Mouse (Mus musculus): ENCODE results near the gene Dhx30. TPM values are rescaled to one million over a fixed set of nuclear protein-coding genes. Genes with fewer than 3 reads are reported as not detected.

Dhx30 gene
- polyA plus RNA-seq, 1 experiment from 2014 or later: 37.7 TPM

- TF ChIP-seq CTCF (IDR thresholded peaks at IDR 0.05; ENCODE audit: low read depth): no peak
- no peak for ATAC-seq
- Histone ChIP-seq H3K9me3 (ENCODE audit: control insufficient read depth) (no peaks in the 10 kb centered on the region), H3K4me1 (replicated peaks; ENCODE audit: control insufficient read depth, insufficient read depth, low read length) (no peaks in the 10 kb centered on the region), H3K27ac (ENCODE audit: low read depth, low read length) (no peak overlapping the region), H3K36me3 (ENCODE audit: control insufficient read depth, insufficient read depth) (peaks cover 34% of the 10 kb centered on the region), H3K27me3 (replicated peaks; ENCODE audit: control insufficient read depth, insufficient read depth, low read length) (no peaks in the 10 kb centered on the region), H3K4me2 (replicated peaks; ENCODE audit: low read depth) (no peak overlapping the region), H3K9ac (ENCODE audit: low read depth, low read length) (no peak overlapping the region), H3K4me3 (ENCODE audit: low read depth, low read length) (no peak overlapping the region)
- WGBS: 84% methylated on average over 4 of the region's 4 CpGs
These were observed 21.5 kb upstream of the Dhx30 start for GRCm38 (mm10) chr9:110139119-110139518.

- H3K27me3 ChIP-seq (replicated peaks; ENCODE audit: control insufficient read depth, insufficient read depth, low read length): no peaks in the 10 kb centered on the region
- H3K27ac ChIP-seq (ENCODE audit: low read depth, low read length): no peak overlapping the region
- no peak overlapping the region for H3K4me2 ChIP-seq (replicated peaks; ENCODE audit: low read depth)
- H3K36me3 ChIP-seq (ENCODE audit: control insufficient read depth, insufficient read depth): peaks cover 16% of the 10 kb centered on the region
- peak; percentile 52; the same call in 1 of the 2 replicates for TF ChIP-seq CTCF (IDR thresholded peaks at IDR 0.05; ENCODE audit: low read depth)
- H3K9me3 ChIP-seq (ENCODE audit: control insufficient read depth): no peaks in the 10 kb centered on the region
- H3K4me1 ChIP-seq (replicated peaks; ENCODE audit: control insufficient read depth, insufficient read depth, low read length): no peaks in the 10 kb centered on the region
- ATAC-seq: no peak
- no peak overlapping the region for H3K9ac ChIP-seq (ENCODE audit: low read depth, low read length)
- H3K4me3 ChIP-seq (ENCODE audit: low read depth, low read length): no peak overlapping the region
- WGBS: 69% methylated on average over 5 of the region's 5 CpGs
These were observed 16.5 kb upstream of the Dhx30 start for GRCm38 (mm10) chr9:110134176-110134575.

GRCm38 (mm10) chr9:110132921-110133320, 15.3 kb upstream of the Dhx30 start:
- Histone ChIP-seq H3K4me1 (replicated peaks; ENCODE audit: control insufficient read depth, insufficient read depth, low read length) (no peaks in the 10 kb centered on the region), H3K9me3 (ENCODE audit: control insufficient read depth) (no peaks in the 10 kb centered on the region), H3K4me3 (ENCODE audit: low read depth, low read length) (peak overlapping the region; percentile 72), H3K27ac (ENCODE audit: low read depth, low read length) (no peak overlapping the region), H3K27me3 (replicated peaks; ENCODE audit: control insufficient read depth, insufficient read depth, low read length) (no peaks in the 10 kb centered on the region), H3K4me2 (replicated peaks; ENCODE audit: low read depth) (peak overlapping the region; percentile 74), H3K36me3 (ENCODE audit: control insufficient read depth, insufficient read depth) (peaks cover 16% of the 10 kb centered on the region), H3K9ac (ENCODE audit: low read depth, low read length) (no peak overlapping the region)
- TF ChIP-seq CTCF (IDR thresholded peaks at IDR 0.05; ENCODE audit: low read depth): no peak
- WGBS: 42% methylated on average over 6 of the region's 6 CpGs
- no peak for ATAC-seq

GRCm38 (mm10) chr9:110132201-110132605, 14.6 kb upstream of the Dhx30 start:
- Histone ChIP-seq H3K27me3 (replicated peaks; ENCODE audit: control insufficient read depth, insufficient read depth, low read length) (no peaks in the 10 kb centered on the region), H3K4me3 (ENCODE audit: low read depth, low read length) (peak overlapping the region; percentile 72), H3K36me3 (ENCODE audit: control insufficient read depth, insufficient read depth) (peaks cover 15% of the 10 kb centered on the region), H3K9ac (ENCODE audit: low read depth, low read length) (peak overlapping the region; percentile 72), H3K4me2 (replicated peaks; ENCODE audit: low read depth) (peak overlapping the region; percentile 74), H3K9me3 (ENCODE audit: control insufficient read depth) (no peaks in the 10 kb centered on the region), H3K4me1 (replicated peaks; ENCODE audit: control insufficient read depth, insufficient read depth, low read length) (no peaks in the 10 kb centered on the region), H3K27ac (ENCODE audit: low read depth, low read length) (peak overlapping the region; percentile 83; the same call in 1 of the 2 replicates)
- peak; percentile 64 for ATAC-seq
- TF ChIP-seq CTCF (IDR thresholded peaks at IDR 0.05; ENCODE audit: low read depth): no peak
- WGBS: 0% methylated on average over 36 of the region's 38 CpGs

- no peaks in the 10 kb centered on the region for H3K27me3 ChIP-seq (replicated peaks; ENCODE audit: control insufficient read depth, insufficient read depth, low read length)
- H3K9me3 ChIP-seq (ENCODE audit: control insufficient read depth): no peaks in the 10 kb centered on the region
- H3K4me1 ChIP-seq (replicated peaks; ENCODE audit: control insufficient read depth, insufficient read depth, low read length): no peaks in the 10 kb centered on the region
- peak overlapping the region; percentile 72 for H3K4me3 ChIP-seq (ENCODE audit: low read depth, low read length)
- H3K36me3 ChIP-seq (ENCODE audit: control insufficient read depth, insufficient read depth): peaks cover 10% of the 10 kb centered on the region
- peak overlapping the region; percentile 72 for H3K9ac ChIP-seq (ENCODE audit: low read depth, low read length)
- WGBS: under 1% methylated on average over 63 of the region's 64 CpGs
- TF ChIP-seq CTCF (IDR thresholded peaks at IDR 0.05; ENCODE audit: low read depth): no peak
- ATAC-seq: peak; percentile 95
- H3K4me2 ChIP-seq (replicated peaks; ENCODE audit: low read depth): peak overlapping the region; percentile 74
- H3K27ac ChIP-seq (ENCODE audit: low read depth, low read length): peak overlapping the region; percentile 83
These were observed 14.0 kb upstream of the Dhx30 start for GRCm38 (mm10) chr9:110131525-110132197.

- Histone ChIP-seq H3K4me3 (ENCODE audit: low read depth, low read length) (peak overlapping the region; percentile 72), H3K4me1 (replicated peaks; ENCODE audit: control insufficient read depth, insufficient read depth, low read length) (no peaks in the 10 kb centered on the region), H3K27ac (ENCODE audit: low read depth, low read length) (peak overlapping the region; percentile 83), H3K9me3 (ENCODE audit: control insufficient read depth) (no peaks in the 10 kb centered on the region), H3K36me3 (ENCODE audit: control insufficient read depth, insufficient read depth) (0 out of 2 replicates have a peak, but pooled peaks cover 3% of the 10 kb centered on the region), H3K27me3 (replicated peaks; ENCODE audit: control insufficient read depth, insufficient read depth, low read length) (no peaks in the 10 kb centered on the region), H3K4me2 (replicated peaks; ENCODE audit: low read depth) (peak overlapping the region; percentile 74), H3K9ac (ENCODE audit: low read depth, low read length) (peak overlapping the region; percentile 72)
- no peak for ATAC-seq
- 11% methylated on average over 10 of the region's 10 CpGs for WGBS
- no peak for TF ChIP-seq CTCF (IDR thresholded peaks at IDR 0.05; ENCODE audit: low read depth)
These were observed 13.4 kb upstream of the Dhx30 start for GRCm38 (mm10) chr9:110130896-110131524.

Measured in intestine, postnatal 0 days (tissue).